Mouse (Mus musculus) bone marrow, adult 2 months (tissue): ENCODE measurements at regions not wholly inside any gene's neighbourhood (a gene's known extent, or its start where the extent isn't known, plus 50 kb on each side); places are given as distances from the start of the nearest gene placed in this dataset.

Source experiments
- CTCF ChIP-seq: fragments of 200-500 bp; IDR thresholded peaks from 2 replicates; pipeline ENCODE4 v1.5.1; 2011; ENCODE audit warnings: low read length, control low read depth; ENCODE audit not compliant: control insufficient read depth, insufficient read depth
- POLR2A ChIP-seq: fragments of 200-500 bp; IDR thresholded peaks from 2 replicates; pipeline ENCODE4 v1.6.1; 2011; ENCODE audit warnings: low read depth, mild to moderate bottlenecking, control low read depth, low read length, borderline replicate concordance; ENCODE audit not compliant: control insufficient read depth

GRCm38 (mm10) chr12:25166525-25166924, 69.6 kb upstream of the Id2 start:
- TF ChIP-seq POLR2A (no peak), CTCF (no peak)
